Mouse (Mus musculus) stomach, postnatal 0 days (tissue): Measurements from ENCODE around the gene Irs3. TPM values are rescaled to one million over a fixed set of nuclear protein-coding genes. Genes with fewer than 3 reads are reported as not detected.
A peak's percentile ranks its signal among the peaks of the same experiment; 100 is the strongest.

ENCODE experiments used
- ATAC-seq: fragments of 200-750 bp; cut with Nextera tagmentation; 2 replicates; pipeline ENCODE4 v1.8.0; 2017; ENCODE audit not compliant: low FRiP score, low TSS enrichment
- DNase-seq: peaks from one replicate; pipeline ENCODE4 v3.0.0-alpha.2; 2016; ENCODE audit warnings: low spot score
- H3K27ac ChIP-seq: fragments of 300-500 bp; sonication (generic); replicated peaks from 2 replicates; pipeline ENCODE4 v1.5.1; 2014; ENCODE audit warnings: mild to moderate bottlenecking, control low read depth
- H3K27me3 ChIP-seq: fragments of 300-500 bp; sonication (generic); 2 replicates; pipeline ENCODE4 v1.6.1; 2014; ENCODE audit warnings: low read length; ENCODE audit not compliant: control insufficient read depth, insufficient read depth
- H3K36me3 ChIP-seq: fragments of 300-500 bp; sonication (generic); 2 replicates; pipeline ENCODE4 v1.6.1; 2014; ENCODE audit warnings: low read length, mixed read lengths; ENCODE audit not compliant: control insufficient read depth, insufficient read depth
- H3K4me1 ChIP-seq: fragments of 300-500 bp; sonication (generic); replicated peaks from 2 replicates; pipeline ENCODE4 v1.6.1; 2014; ENCODE audit warnings: antibody characterized with exemption; ENCODE audit not compliant: control insufficient read depth, insufficient read depth
- H3K4me2 ChIP-seq: fragments of 300-500 bp; sonication (generic); replicated peaks from 2 replicates; pipeline ENCODE4 v1.6.1; 2014; ENCODE audit warnings: low read depth, mild to moderate bottlenecking, control low read depth, moderate library complexity
- H3K4me3 ChIP-seq: fragments of 300-500 bp; sonication (generic); 2 replicates; pipeline ENCODE4 v1.5.1; 2014; ENCODE audit warnings: low read depth, low read length, control low read depth
- H3K9ac ChIP-seq: fragments of 300-500 bp; sonication (generic); 2 replicates; pipeline ENCODE4 v1.6.1; 2014; ENCODE audit warnings: mild to moderate bottlenecking, low read length, control low read depth, mixed read lengths
- H3K9me3 ChIP-seq: fragments of 300-500 bp; sonication (generic); 2 replicates; pipeline ENCODE4 v1.6.1; 2016; ENCODE audit warnings: low read length; ENCODE audit not compliant: control insufficient read depth
- CTCF ChIP-seq: IDR thresholded peaks from 2 replicates; pipeline ENCODE4 v1.5.1; 2016; ENCODE audit warnings: antibody characterized with exemption, low read depth, mild to moderate bottlenecking, moderate library complexity
- EP300 ChIP-seq: optimal IDR thresholded peaks from 2 replicates; pipeline ENCODE3; 2016; ENCODE audit warnings: antibody characterized with exemption
- WGBS: fragments of 180-500 bp; shearing (Covaris S2); extraction: QIAGEN DNeasy Blood & Tissue Kit; methylation state at CpG from one replicate; pipeline ENCODE4 v1.1.7; 2014; 5-methylcytosine and 5-hydroxymethylcytosine counted together
- polyA plus RNA-seq: library from polyadenylated mRNA; unstranded; fragments of >200 nt; fragmentation: Nextera tagmentation; extraction: Ambion mirVana; gene quantifications from 2 replicates; pipeline ENCODE4 v1.2.1, GENCODE M21; 2015

Irs3 gene
- polyA plus RNA-seq, 1 experiment from 2014 or later = 0.07 TPM

DNA sequence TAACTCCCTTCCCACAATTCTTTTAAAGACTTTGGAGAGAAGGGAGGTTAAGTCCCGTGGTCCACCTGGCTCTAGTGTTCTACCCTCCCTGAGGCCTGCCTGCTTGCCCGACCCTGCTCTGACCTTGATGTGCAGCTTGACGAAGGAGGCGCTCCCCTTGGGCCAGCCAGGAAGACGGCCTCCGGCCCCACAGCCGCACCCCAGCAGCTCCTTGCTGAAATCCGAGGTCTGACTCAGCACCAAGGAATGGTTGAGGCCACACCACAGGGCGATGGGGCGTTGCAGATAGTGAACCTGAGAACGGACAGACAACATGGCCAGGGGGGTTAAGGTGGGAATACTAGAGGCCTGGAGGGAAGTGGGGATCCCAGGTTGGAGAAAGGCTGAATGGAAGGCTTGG is 32.0 kb downstream of the Irs3 start, which contains the start of gene Pcolce:
Pcolce (minus strand) TSS at position 235 of the 400 bp plus-strand sequence.
- no peak within 1 kb of the TSS for H3K4me3 ChIP-seq
- H3K4me2 ChIP-seq = no peak within 1 kb of the TSS
- peak; percentile 84 for ATAC-seq
- no peaks in the 10 kb centered on the region for H3K9me3 ChIP-seq
- peak within 1 kb of the TSS; percentile 78 for H3K27ac ChIP-seq
- WGBS = 34% methylated on average over 11 of the region's 11 CpGs
- H3K9ac ChIP-seq = peak within 1 kb of the TSS; percentile 31
- peaks cover 10% of the 10 kb centered on the region for H3K4me1 ChIP-seq
- DNase-seq = peak; percentile 86
- H3K36me3 ChIP-seq = no peaks in the 10 kb centered on the region
- TF ChIP-seq CTCF = no peak
- no peak for TF ChIP-seq EP300
- H3K27me3 ChIP-seq = no peaks in the 10 kb centered on the region

DNA sequence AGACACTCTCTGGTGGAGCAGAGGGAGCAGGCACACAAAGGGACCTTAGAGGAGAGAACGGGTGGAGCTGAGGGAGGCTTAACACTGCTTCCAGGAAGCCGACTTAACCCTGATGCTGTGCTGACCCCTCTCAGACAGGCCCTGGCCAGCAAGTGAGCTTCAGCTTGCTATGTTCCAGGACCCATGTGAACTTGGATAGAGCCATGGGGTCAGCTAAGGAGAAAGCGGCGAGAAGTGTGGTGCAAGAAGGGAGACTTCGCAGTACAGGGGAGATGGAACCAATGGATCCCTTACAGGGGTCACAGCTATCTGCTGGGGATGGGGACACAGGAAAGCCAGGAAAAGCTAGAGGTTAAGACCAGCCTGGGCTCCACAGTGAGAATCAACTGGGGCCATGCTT is 32.4 kb downstream of the Irs3 start:
- ATAC-seq (0 out of 2 replicates have a peak, but pooled peaks have one; percentile 18), DNase-seq (no peak)
- Histone ChIP-seq H3K9ac (peak overlapping the region; percentile 31), H3K4me1 (peaks cover 12% of the 10 kb centered on the region), H3K4me2 (no peak overlapping the region), H3K4me3 (no peak overlapping the region), H3K27ac (peak overlapping the region; percentile 78), H3K36me3 (no peaks in the 10 kb centered on the region), H3K27me3 (no peaks in the 10 kb centered on the region), H3K9me3 (no peaks in the 10 kb centered on the region)
- 49% methylated on average over 5 of the region's 5 CpGs for WGBS
- TF ChIP-seq EP300 = no peak
- TF ChIP-seq CTCF = 0 out of 2 replicates have a peak, but pooled peaks have one; percentile 1

DNA sequence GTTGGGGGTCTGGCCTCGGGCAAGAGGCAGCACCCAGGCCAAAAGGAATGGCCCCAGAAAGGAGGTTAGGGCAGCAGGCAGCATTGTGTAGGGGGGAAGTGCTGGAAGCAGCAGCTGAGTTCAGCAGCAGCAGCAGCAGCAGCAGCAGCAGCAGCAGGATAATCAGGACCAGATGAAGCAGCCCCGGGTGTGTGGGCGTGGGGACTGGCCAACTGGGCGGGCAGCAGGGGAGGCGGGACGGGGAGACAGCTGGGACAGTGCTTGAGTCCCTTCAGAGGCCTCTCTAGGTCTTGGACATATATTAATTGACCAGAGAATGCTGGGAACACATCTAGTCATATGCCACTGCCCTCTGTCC is 34.3 kb downstream of the Irs3 start:
- TF ChIP-seq CTCF = no peak
- TF ChIP-seq EP300 = no peak
- H3K4me2 ChIP-seq = peak overlapping the region; percentile 50
- H3K36me3 ChIP-seq = no peaks in the 10 kb centered on the region
- peak overlapping the region; percentile 21 for H3K4me3 ChIP-seq
- peak; percentile 57 for DNase-seq
- 16% methylated on average over 6 of the region's 6 CpGs for WGBS
- peak overlapping the region; percentile 59 for H3K9ac ChIP-seq
- H3K9me3 ChIP-seq = no peaks in the 10 kb centered on the region
- H3K27me3 ChIP-seq = no peaks in the 10 kb centered on the region
- peaks cover 12% of the 10 kb centered on the region for H3K4me1 ChIP-seq
- peak overlapping the region; percentile 89 for H3K27ac ChIP-seq
- peak; percentile 47; the same call in 1 of the 2 replicates for ATAC-seq

DNA sequence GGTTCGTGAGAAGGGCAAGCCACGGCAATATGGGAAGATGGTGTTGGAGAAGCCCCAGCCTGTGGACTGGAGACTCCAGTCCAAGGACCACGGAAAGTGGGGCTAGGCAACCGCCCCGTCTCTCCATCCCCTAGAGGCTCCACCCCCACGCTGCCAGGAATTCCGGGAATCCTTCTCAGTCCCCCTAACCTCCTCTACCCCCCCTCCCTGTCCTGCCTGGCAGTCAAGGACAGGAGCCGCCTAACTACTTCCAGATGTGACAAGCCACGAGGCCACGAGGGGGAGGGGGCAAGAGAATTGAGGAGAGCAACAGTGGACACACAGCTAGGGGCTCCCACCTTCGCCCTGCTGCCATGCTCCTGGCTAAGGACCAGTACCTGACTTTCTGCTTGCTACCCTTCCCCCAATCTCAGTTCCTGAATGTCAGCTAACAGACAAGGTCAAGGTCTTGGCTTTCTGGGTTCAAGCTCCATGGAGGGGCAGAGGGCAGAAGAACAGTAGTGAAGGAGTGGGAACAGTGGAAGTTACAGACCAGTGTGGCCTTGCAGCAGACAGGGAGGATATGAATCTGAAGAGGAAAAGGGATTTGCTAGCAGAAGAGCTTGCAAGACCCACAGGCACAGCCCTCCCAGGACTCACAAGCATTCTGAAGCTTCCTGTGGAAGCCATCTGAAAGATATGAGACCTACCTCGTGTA is 34.8 kb downstream of the Irs3 start:
- peak overlapping the region; percentile 21 for H3K4me3 ChIP-seq
- WGBS = 18% methylated on average over 12 of the region's 12 CpGs
- peaks cover 12% of the 10 kb centered on the region for H3K4me1 ChIP-seq

DNA sequence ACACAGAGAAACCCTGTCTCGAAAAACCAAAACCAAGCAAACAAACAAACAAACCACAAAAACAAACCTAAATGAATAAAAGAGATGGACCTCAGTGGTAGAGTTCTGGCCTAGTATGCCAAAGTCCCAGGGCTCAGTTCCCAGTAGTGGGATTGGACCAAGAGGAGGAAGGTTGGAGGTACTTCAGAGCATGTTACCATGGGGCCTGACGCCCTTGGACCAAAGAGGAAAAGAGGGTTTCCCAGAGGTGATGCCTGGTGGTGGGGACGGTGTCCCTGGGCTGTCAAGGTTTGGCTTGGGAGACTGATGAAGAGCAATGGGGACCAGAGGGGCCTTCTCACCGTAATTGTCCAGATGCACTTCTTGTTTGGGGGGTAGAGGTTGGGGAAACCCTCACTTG is 35.5 kb downstream of the Irs3 start:
- no peaks in the 10 kb centered on the region for H3K9me3 ChIP-seq
- H3K4me3 ChIP-seq = peak overlapping the region; percentile 21
- H3K27ac ChIP-seq = peak overlapping the region; percentile 89; the same call in 1 of the 2 replicates
- peak overlapping the region; percentile 59 for H3K9ac ChIP-seq
- ATAC-seq = no peak
- no peaks in the 10 kb centered on the region for H3K36me3 ChIP-seq
- H3K27me3 ChIP-seq = no peaks in the 10 kb centered on the region
- H3K4me1 ChIP-seq = peaks cover 12% of the 10 kb centered on the region
- WGBS = 76% methylated on average over 4 of the region's 4 CpGs
- no peak for DNase-seq
- peak overlapping the region; percentile 50 for H3K4me2 ChIP-seq
- TF ChIP-seq EP300 = no peak
- TF ChIP-seq CTCF = no peak

More for the DNA sequence above, 34.8 kb downstream of the Irs3 start:
- DNase-seq (peak; percentile 54), ATAC-seq (no peak; the same call in 1 of the 2 replicates)
- peak overlapping the region; percentile 50 for H3K4me2 ChIP-seq
- no peaks in the 10 kb centered on the region for H3K27me3 ChIP-seq
- H3K27ac ChIP-seq = peak overlapping the region; percentile 89
- H3K9ac ChIP-seq = peak overlapping the region; percentile 59
- no peaks in the 10 kb centered on the region for H3K36me3 ChIP-seq
- no peaks in the 10 kb centered on the region for H3K9me3 ChIP-seq
- TF ChIP-seq EP300 (no peak), CTCF (no peak)

DNA sequence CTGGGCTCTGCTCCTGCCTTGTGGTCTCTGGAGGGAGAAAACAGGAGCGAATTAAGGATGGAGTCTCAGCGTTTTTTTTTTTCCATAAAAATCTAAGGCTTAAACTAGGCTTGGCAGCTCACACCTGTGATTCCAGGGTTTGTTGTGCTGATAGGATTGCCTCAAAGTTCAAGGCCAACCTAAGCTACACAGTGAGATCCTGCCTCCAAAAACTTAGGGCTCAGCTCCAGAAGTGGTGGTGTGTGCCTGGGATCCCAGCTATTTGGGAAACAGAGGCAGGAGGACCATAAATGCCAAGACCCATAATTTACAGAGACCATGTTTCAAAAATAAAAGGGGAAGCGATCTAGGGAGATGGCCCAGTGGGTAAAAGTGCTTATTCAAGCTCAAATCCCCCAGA is 36.2 kb downstream of the Irs3 start:
- no peak overlapping the region for H3K4me2 ChIP-seq
- no peaks in the 10 kb centered on the region for H3K9me3 ChIP-seq
- TF ChIP-seq CTCF (no peak), EP300 (no peak)
- DNase-seq = no peak
- no peak overlapping the region for H3K9ac ChIP-seq
- no peak for ATAC-seq
- WGBS = 73% methylated on average over 3 of the region's 3 CpGs
- no peaks in the 10 kb centered on the region for H3K36me3 ChIP-seq
- H3K27me3 ChIP-seq = no peaks in the 10 kb centered on the region
- H3K27ac ChIP-seq = no peak overlapping the region
- no peak overlapping the region for H3K4me3 ChIP-seq
- peaks cover 12% of the 10 kb centered on the region for H3K4me1 ChIP-seq
